Mouse (Mus musculus): ENCODE measurements around the gene Nfib. TPM values are rescaled to one million over a fixed set of nuclear protein-coding genes. Genes with fewer than 3 reads are reported as not detected.
A peak's percentile ranks its signal among the peaks of the same experiment; 100 is the strongest.

Gene Nfib
- polyA plus RNA-seq, 1 experiment: 44.3 TPM

DNA sequence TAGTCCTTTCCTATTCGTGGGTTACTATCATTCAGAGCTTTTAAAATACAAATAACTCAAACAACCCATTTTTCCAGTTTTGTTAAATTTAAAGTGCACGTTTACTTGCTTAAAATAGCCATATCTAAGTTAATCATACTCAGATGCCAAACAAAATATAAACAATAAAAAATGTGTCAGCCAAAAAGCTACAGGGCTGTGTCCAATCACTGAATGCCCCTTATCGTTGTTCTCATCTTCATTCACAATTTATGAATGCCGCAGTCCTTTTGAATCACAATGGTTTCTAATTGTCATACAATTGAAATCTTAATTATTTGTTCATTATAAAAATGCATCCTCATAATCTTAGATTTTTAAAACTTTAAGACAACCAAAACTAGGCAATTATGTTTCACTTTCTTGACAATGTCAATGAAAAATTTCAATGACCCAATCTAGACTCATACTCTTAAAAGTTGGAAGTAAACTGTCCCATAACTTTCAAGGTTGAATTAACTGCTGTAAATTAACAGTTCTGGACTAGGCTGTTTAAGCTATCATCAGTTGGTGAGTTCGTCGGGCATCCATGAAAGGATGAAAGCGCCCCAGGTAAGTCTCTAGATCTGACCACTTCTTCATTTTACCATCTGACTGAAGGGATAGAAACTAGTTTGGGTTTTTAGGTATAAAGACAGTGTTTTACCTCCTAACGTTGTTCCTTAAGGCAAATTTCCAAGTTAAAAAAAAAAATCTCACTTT lies 202.1 kb downstream of the Nfib start:
- DNase-seq: no peak
- Histone ChIP-seq H3K27ac (ENCODE audit: insufficient read depth, low read length) (no peak overlapping the region), H3K4me3 (replicated peaks; ENCODE audit: insufficient read depth, low read depth, low read length) (peak overlapping the region; percentile 80), H3K27me3 (ENCODE audit: control insufficient read depth, insufficient read depth, low read length) (no peaks in the 10 kb centered on the region), H3K4me1 (ENCODE audit: control insufficient read depth, insufficient read depth, low read length) (peaks cover under 1% of the 10 kb centered on the region; the same call in 1 of the 2 replicates)
- TF ChIP-seq CTCF (IDR thresholded peaks at IDR 0.05; ENCODE audit: borderline replicate concordance, insufficient read depth, low read depth, low read length): no peak
- WGBS: 2% methylated on average over 8 of the region's 8 CpGs

DNA sequence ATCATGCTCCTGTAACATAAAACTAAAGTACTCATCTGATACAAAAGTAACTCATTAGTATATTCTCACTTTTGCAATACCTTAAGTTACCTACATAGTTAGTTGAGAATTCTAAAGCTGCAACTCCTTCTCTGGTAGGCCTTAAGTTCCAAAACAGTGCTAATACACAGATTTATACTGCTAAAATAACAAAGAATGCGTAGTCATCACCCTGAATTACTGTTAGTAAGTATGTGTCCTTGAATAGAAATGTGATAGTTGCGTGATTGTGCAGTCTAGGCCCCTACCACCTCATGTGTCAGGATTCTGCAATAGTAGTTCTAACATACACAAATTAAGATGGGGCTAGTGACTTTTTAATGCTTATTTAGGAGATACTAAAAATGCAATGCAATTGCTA lies 202.9 kb downstream of the Nfib start:
- H3K27me3 ChIP-seq (ENCODE audit: control insufficient read depth, insufficient read depth, low read length): no peaks in the 10 kb centered on the region
- H3K27ac ChIP-seq (ENCODE audit: insufficient read depth, low read length): no peak overlapping the region
- H3K4me3 ChIP-seq (replicated peaks; ENCODE audit: insufficient read depth, low read depth, low read length): peak overlapping the region; percentile 80
- WGBS: 6% methylated on average over 2 of the region's 2 CpGs
- no peak for DNase-seq
- peaks cover 3% of the 10 kb centered on the region; the same call in 1 of the 2 replicates for H3K4me1 ChIP-seq (ENCODE audit: control insufficient read depth, insufficient read depth, low read length)
- TF ChIP-seq POLR2A (IDR thresholded peaks at IDR 0.05; ENCODE audit: borderline replicate concordance, insufficient read depth, low read length): no peak
- no peak for TF ChIP-seq CTCF (IDR thresholded peaks at IDR 0.05; ENCODE audit: borderline replicate concordance, insufficient read depth, low read depth, low read length)

DNA sequence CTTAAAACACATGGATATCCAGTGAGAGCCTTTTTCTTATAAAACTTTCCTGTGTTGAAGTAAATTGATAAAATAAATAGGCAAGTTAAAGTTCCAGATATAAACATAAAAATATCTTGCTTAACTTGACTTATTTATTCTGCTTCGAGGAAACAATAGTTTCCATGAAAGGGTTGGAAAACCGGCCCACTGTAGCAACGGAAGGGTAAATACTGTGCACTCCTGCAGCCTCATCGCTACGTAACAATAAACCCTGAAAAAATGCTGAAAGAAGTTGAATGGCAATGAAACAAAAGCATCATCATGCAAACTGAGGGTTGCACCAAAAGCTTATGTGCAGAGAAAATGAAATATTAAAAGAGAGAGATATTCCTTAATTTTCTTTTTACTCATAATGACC lies 203.5 kb downstream of the Nfib start:
- DNase-seq: peak in 1 of 2 experiments; percentile 6
- Histone ChIP-seq H3K27ac (ENCODE audit: insufficient read depth, low read length) (no peak overlapping the region), H3K27me3 (ENCODE audit: control insufficient read depth, insufficient read depth, low read length) (no peaks in the 10 kb centered on the region), H3K4me3 (replicated peaks; ENCODE audit: insufficient read depth, low read depth, low read length) (peak overlapping the region; percentile 80), H3K4me1 (ENCODE audit: control insufficient read depth, insufficient read depth, low read length) (peaks cover 3% of the 10 kb centered on the region; the same call in 1 of the 2 replicates)
- WGBS: 3% methylated on average over 5 of the region's 5 CpGs
- TF ChIP-seq POLR2A (IDR thresholded peaks at IDR 0.05; ENCODE audit: borderline replicate concordance, insufficient read depth, low read length) (no peak), CTCF (IDR thresholded peaks at IDR 0.05; ENCODE audit: borderline replicate concordance, insufficient read depth, low read depth, low read length) (no peak)

DNA sequence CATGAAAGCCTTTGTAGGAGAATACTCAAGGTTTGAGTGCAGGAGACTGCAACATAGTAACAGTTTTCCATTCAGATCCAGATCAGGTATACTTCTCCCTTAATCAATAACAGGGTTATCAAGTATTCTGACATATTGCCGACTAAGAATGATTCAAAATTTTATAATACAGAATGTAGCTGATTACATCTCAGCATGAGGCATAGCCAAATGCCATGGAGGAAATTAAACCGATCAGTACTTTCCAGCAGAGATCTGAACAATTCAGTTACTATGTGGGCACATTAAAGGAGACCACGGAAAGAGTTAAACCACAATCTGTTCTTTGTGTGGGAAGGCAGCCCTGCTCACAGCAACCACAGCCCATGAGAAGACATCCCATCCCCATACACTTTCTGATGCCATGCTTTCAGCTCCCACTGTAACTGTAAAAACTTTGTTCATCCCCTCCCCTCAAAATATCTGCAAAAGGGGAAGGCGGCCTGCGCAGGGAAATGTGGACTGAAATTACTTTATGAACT lies 204.9 kb downstream of the Nfib start:
- 7% methylated on average over 5 of the region's 5 CpGs for WGBS
- TF ChIP-seq POLR2A (IDR thresholded peaks at IDR 0.05; ENCODE audit: borderline replicate concordance, insufficient read depth, low read length) (no peak), CTCF (IDR thresholded peaks at IDR 0.05; ENCODE audit: borderline replicate concordance, insufficient read depth, low read depth, low read length) (no peak)
- no peak for DNase-seq
- H3K4me1 ChIP-seq (ENCODE audit: control insufficient read depth, insufficient read depth, low read length): peaks cover 9% of the 10 kb centered on the region; the same call in 1 of the 2 replicates
- H3K27ac ChIP-seq (ENCODE audit: insufficient read depth, low read length): peak overlapping the region; percentile 66; the same call in 1 of the 2 replicates
- no peaks in the 10 kb centered on the region for H3K27me3 ChIP-seq (ENCODE audit: control insufficient read depth, insufficient read depth, low read length)
- H3K4me3 ChIP-seq (replicated peaks; ENCODE audit: insufficient read depth, low read depth, low read length): peak overlapping the region; percentile 66

DNA sequence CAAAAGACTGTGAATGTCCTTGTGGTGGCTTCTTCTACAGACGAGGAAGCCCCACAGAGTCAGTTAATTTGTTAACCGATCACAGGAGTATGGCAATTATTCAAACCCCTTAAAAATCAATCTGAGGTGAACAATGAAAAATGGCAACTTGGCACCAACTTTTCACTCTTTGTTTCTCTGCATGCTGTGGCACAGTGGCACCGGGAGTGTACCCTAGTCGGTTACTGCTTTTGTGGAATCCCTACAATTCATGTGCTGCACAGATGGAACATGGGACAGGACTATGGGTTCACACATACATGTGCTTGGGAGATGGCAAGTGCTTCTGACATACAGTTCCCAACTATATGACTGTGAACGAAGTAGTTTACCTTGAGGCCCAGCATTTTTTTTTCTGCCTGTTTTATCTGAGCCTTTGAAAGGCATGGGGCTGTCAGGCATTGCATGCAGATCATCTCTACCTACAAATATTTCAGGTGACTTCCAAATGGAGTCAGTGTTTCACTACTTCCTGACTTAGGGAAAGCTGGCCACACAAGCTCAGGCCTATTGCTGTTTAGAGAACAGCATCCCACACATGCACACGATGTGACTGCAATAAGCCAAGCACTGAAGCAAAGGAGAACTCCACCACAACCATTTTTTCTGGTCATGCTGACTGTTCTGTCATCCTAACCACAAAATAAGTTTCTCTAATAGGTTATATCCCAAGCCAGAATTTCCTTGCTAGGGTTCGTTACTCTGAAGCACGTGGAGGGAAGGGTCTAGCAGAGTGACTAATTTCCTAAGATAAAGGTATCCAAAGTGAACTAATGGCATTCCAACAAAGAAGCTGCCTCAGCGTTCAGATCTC lies 205.6 kb downstream of the Nfib start:
- peaks cover 9% of the 10 kb centered on the region for H3K4me1 ChIP-seq (ENCODE audit: control insufficient read depth, insufficient read depth, low read length)
- H3K27me3 ChIP-seq (ENCODE audit: control insufficient read depth, insufficient read depth, low read length): no peaks in the 10 kb centered on the region
- peak; percentile 51 to 55 for DNase-seq
- peak overlapping the region; percentile 42; the same call in 1 of the 2 replicates for H3K27ac ChIP-seq (ENCODE audit: insufficient read depth, low read length)
- H3K4me3 ChIP-seq (replicated peaks; ENCODE audit: insufficient read depth, low read depth, low read length): peak overlapping the region; percentile 66
- TF ChIP-seq POLR2A (IDR thresholded peaks at IDR 0.05; ENCODE audit: borderline replicate concordance, insufficient read depth, low read length) (no peak), CTCF (IDR thresholded peaks at IDR 0.05; ENCODE audit: borderline replicate concordance, insufficient read depth, low read depth, low read length) (no peak)
- WGBS: 4% methylated on average over 9 of the region's 9 CpGs

DNA sequence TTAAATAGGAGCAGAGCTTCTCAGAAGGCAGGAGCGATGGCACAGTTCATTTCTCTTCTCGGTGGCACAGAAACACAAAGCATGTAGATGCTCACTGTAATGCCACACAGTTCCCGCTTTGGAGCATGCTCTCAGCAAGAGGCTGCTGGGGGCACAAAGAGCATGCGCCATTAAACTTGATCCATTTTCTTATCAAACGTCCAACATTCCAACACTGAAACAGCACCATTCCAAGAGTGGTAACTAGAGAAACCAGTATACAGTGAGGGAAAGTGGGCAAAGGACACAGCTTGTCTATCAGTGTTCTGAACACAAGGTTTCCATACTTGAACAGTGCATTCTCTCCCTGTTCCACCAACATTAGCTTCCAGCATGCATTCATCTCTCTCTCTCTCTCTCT lies 206.3 kb downstream of the Nfib start:
- Histone ChIP-seq H3K4me3 (replicated peaks; ENCODE audit: insufficient read depth, low read depth, low read length) (peak overlapping the region; percentile 43), H3K27me3 (ENCODE audit: control insufficient read depth, insufficient read depth, low read length) (no peaks in the 10 kb centered on the region), H3K4me1 (ENCODE audit: control insufficient read depth, insufficient read depth, low read length) (peaks cover 11% of the 10 kb centered on the region), H3K27ac (ENCODE audit: insufficient read depth, low read length) (peak overlapping the region; percentile 42; the same call in 1 of the 2 replicates)
- DNase-seq: peak; percentile 65
- TF ChIP-seq CTCF (IDR thresholded peaks at IDR 0.05; ENCODE audit: borderline replicate concordance, insufficient read depth, low read depth, low read length) (no peak), POLR2A (IDR thresholded peaks at IDR 0.05; ENCODE audit: borderline replicate concordance, insufficient read depth, low read length) (0 out of 2 replicates have a peak, but pooled peaks have one; percentile 12)
- WGBS: 4% methylated on average over 5 of the region's 5 CpGs

DNA sequence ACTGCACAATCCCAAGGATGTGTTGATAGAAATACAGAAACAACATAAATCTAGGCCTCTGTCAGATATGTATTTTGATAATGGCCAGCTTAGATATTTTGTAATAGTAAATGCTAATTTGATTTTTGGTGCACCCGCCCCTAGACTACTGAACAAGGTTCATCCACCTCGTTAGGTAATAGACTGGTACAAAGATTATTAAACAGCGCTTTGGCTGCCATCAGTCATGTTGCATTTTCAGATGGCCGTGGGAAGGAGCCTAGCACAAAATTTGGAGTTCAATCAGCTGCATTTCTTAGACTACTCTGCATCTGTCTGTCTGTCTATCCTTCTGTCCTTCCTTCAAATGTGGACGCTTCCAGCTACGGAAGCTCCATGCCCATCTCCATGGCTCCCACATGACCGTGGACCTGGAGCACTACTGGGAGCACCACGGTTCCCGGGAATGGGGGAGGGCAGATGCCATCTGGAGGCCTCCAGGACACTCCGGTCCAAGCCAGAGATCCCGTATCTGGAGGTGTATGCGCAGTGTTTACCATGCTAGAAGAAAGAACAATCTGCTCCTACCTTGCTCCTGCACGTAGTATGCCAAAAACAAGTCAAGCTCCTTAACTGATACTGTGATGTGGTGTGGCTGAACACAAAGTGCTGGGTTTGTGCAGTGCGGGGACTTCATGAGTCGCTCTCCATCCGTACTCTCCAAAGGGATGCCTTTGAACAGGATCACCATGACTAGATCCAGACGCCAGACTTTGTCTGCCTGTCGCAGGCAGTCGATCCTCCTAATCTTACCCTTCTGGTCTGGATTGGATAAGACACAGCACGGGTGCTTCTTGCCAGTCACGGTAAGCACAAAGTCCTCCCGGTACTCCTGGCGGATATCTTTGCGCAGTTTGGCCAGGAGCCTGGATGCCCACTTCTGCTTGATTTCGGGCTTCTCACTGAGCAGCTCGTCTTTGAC lies 207.6 kb downstream of the Nfib start:
- TF ChIP-seq CTCF (IDR thresholded peaks at IDR 0.05; ENCODE audit: borderline replicate concordance, insufficient read depth, low read depth, low read length): no peak
- TF ChIP-seq POLR2A (IDR thresholded peaks at IDR 0.05; ENCODE audit: borderline replicate concordance, insufficient read depth, low read length): 0 out of 2 replicates have a peak, but pooled peaks have one; percentile 18
- Histone ChIP-seq H3K27me3 (ENCODE audit: control insufficient read depth, insufficient read depth, low read length) (no peaks in the 10 kb centered on the region), H3K27ac (ENCODE audit: insufficient read depth, low read length) (peak overlapping the region; percentile 82), H3K4me3 (replicated peaks; ENCODE audit: insufficient read depth, low read depth, low read length) (peak overlapping the region; percentile 39), H3K4me1 (ENCODE audit: control insufficient read depth, insufficient read depth, low read length) (peaks cover 19% of the 10 kb centered on the region)
- peak; percentile 85 to 90 for DNase-seq
- WGBS: 8% methylated on average over 26 of the region's 26 CpGs
